Mouse (Mus musculus) heart, embryonic 16.5 days (tissue): ENCODE results near the gene Bud31. TPM values are rescaled to one million over a fixed set of nuclear protein-coding genes. Genes with fewer than 3 reads are reported as not detected.

Source experiments
- ATAC-seq: fragments of 200-750 bp; cut with Nextera tagmentation; replicated peaks from 2 replicates; pipeline ENCODE4 v1.8.0; 2017; ENCODE audit warnings: moderate number of reproducible peaks; ENCODE audit not compliant: insufficient read depth, low FRiP score; ENCODE audit errors: extremely low read depth
- H3K27ac ChIP-seq: fragments of 300-500 bp; sonication (generic); 2 replicates; pipeline ENCODE4 v1.5.1; 2014; ENCODE audit warnings: mild to moderate bottlenecking, low read length, control low read depth, moderate library complexity
- H3K27me3 ChIP-seq: fragments of 300-500 bp; sonication (generic); 2 replicates; pipeline ENCODE4 v1.6.1; 2014; ENCODE audit warnings: low read length, mixed read lengths; ENCODE audit not compliant: control insufficient read depth, insufficient read depth
- H3K36me3 ChIP-seq: fragments of 300-500 bp; sonication (generic); 2 replicates; pipeline ENCODE4 v1.6.1; 2014; ENCODE audit not compliant: control insufficient read depth, insufficient read depth
- H3K4me1 ChIP-seq: fragments of 300-500 bp; sonication (generic); 2 replicates; pipeline ENCODE4 v1.6.1; 2014; ENCODE audit warnings: low read length, mixed read lengths; ENCODE audit not compliant: control insufficient read depth, insufficient read depth
- H3K4me2 ChIP-seq: fragments of 300-500 bp; sonication (generic); 2 replicates; pipeline ENCODE4 v1.6.1; 2014; ENCODE audit warnings: low read depth, mild to moderate bottlenecking, control low read depth, low read length
- H3K4me3 ChIP-seq: fragments of 300-500 bp; sonication (generic); 2 replicates; pipeline ENCODE4 v1.5.1; 2014; ENCODE audit warnings: mild to moderate bottlenecking, control low read depth, low read length
- H3K9ac ChIP-seq: fragments of 300-500 bp; sonication (generic); 2 replicates; pipeline ENCODE4 v1.6.1; 2014; ENCODE audit warnings: low read length, control low read depth
- H3K9me3 ChIP-seq: fragments of 300-500 bp; sonication (generic); replicated peaks from 2 replicates; pipeline ENCODE4 v1.6.1; 2016; ENCODE audit warnings: low read length; ENCODE audit not compliant: control insufficient read depth
- WGBS: fragments of 180-500 bp; shearing (Covaris S2); extraction: QIAGEN DNeasy Blood & Tissue Kit; methylation state at CpG from one replicate; pipeline ENCODE4 v1.1.7; 2014; 5-methylcytosine and 5-hydroxymethylcytosine counted together
- polyA plus RNA-seq: library from polyadenylated mRNA; unstranded; fragments of >200 nt; fragmentation: Nextera tagmentation; extraction: Ambion mirVana; gene quantifications from 2 replicates; pipeline ENCODE4 v1.2.1, GENCODE M21; 2015

The Bud31 gene
- polyA plus RNA-seq, 1 experiment from 2014 or later = 134 TPM

GRCm38 (mm10) chr5:145167306-145167661 is 27.1 kb downstream of the Bud31 start:
- WGBS = under 1% methylated on average over 28 of the region's 28 CpGs
- H3K4me1 ChIP-seq = peaks cover 18% of the 10 kb centered on the region
- no peaks in the 10 kb centered on the region for H3K27me3 ChIP-seq
- H3K27ac ChIP-seq = peak overlapping the region; percentile 75
- peak overlapping the region; percentile 85 for H3K4me3 ChIP-seq
- H3K4me2 ChIP-seq = peak overlapping the region; percentile 78
- H3K9me3 ChIP-seq = no peaks in the 10 kb centered on the region
- peaks cover 10% of the 10 kb centered on the region for H3K36me3 ChIP-seq
- peak overlapping the region; percentile 93 for H3K9ac ChIP-seq
- peak; percentile 38 for ATAC-seq

DNA sequence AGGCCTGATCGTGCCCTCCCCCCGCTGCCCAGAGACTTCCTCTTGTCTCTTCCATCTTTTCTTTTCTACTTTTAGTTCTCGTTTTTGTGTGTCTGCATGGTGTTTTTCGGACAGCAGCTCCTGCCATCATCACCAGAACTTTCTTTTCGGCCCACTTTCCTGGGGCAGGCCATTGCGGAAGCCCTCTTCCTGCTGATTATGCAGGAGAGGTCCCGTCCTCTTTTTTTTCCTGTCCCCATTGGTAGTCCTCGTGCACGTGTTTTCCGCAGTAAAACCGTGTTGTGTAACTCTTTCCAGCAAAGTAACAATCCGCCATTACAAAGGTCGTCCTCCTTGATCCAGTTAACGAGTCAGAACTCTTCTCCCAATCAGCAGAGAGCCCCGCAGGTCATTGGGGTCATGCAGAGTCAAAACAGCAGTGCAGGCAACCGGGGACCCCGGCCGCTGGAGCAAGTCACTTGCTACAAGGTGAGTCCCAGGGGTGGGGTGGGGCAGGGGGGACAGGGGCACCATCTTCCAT is 38.4 kb downstream of the Bud31 start:
- no peaks in the 10 kb centered on the region for H3K4me1 ChIP-seq
- ATAC-seq = no peak
- no peaks in the 10 kb centered on the region for H3K9me3 ChIP-seq
- peaks cover 58% of the 10 kb centered on the region for H3K36me3 ChIP-seq
- no peak overlapping the region for H3K4me2 ChIP-seq
- H3K27ac ChIP-seq = no peak overlapping the region
- 83% methylated on average over 18 of the region's 18 CpGs for WGBS
- no peak overlapping the region for H3K9ac ChIP-seq
- no peaks in the 10 kb centered on the region for H3K27me3 ChIP-seq
- no peak overlapping the region for H3K4me3 ChIP-seq

- Histone ChIP-seq H3K9ac (no peak overlapping the region), H3K27me3 (no peaks in the 10 kb centered on the region), H3K27ac (no peak overlapping the region), H3K4me1 (peaks cover 12% of the 10 kb centered on the region), H3K36me3 (peaks cover 66% of the 10 kb centered on the region), H3K4me3 (no peak overlapping the region), H3K9me3 (no peaks in the 10 kb centered on the region), H3K4me2 (no peak overlapping the region)
- ATAC-seq = no peak
- 76% methylated on average over 2 of the region's 2 CpGs for WGBS
Measured at GRCm38 (mm10) chr5:145185244-145185643, 45.1 kb downstream of the Bud31 start.

- H3K4me3 ChIP-seq = peak overlapping the region; percentile 86
- peak overlapping the region; percentile 68 for H3K4me2 ChIP-seq
- peaks cover 35% of the 10 kb centered on the region for H3K36me3 ChIP-seq
- H3K27me3 ChIP-seq = no peaks in the 10 kb centered on the region
- H3K27ac ChIP-seq = no peak overlapping the region
- H3K9me3 ChIP-seq = no peaks in the 10 kb centered on the region
- WGBS = 92% methylated on average over 6 of the region's 6 CpGs
- H3K9ac ChIP-seq = no peak overlapping the region; the same call in 1 of the 2 replicates
- ATAC-seq = no peak
- peaks cover 20% of the 10 kb centered on the region for H3K4me1 ChIP-seq
Measured at GRCm38 (mm10) chr5:145189416-145189815, 49.3 kb downstream of the Bud31 start.

DNA sequence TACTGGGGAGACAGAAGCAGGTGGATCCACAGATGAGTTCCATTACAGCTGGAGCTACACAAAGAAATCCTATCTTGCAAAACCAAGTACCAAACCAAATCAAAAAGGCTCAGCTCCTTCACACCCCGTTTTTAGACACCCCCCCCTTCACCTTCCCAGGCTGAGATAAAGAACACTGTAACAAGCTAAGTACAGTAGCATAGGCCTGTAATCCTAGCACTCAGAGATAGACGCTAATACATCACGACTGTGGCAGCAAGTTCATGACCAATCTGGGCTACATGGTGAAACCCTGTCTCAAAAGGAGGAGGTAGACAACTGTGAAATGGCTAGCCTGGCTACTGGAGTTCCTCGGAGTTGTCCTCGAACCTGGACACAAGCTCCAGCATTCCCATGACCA is 50.2 kb downstream of the Bud31 start:
- Histone ChIP-seq H3K4me1 (peaks cover 20% of the 10 kb centered on the region), H3K27ac (peak overlapping the region; percentile 96), H3K9me3 (no peaks in the 10 kb centered on the region), H3K4me3 (peak overlapping the region; percentile 86), H3K27me3 (no peaks in the 10 kb centered on the region), H3K36me3 (peaks cover 39% of the 10 kb centered on the region), H3K4me2 (peak overlapping the region; percentile 68), H3K9ac (peak overlapping the region; percentile 97)
- 15% methylated on average over 5 of the region's 5 CpGs for WGBS
- ATAC-seq = 0 out of 2 replicates have a peak, but pooled peaks have one; percentile 11

DNA sequence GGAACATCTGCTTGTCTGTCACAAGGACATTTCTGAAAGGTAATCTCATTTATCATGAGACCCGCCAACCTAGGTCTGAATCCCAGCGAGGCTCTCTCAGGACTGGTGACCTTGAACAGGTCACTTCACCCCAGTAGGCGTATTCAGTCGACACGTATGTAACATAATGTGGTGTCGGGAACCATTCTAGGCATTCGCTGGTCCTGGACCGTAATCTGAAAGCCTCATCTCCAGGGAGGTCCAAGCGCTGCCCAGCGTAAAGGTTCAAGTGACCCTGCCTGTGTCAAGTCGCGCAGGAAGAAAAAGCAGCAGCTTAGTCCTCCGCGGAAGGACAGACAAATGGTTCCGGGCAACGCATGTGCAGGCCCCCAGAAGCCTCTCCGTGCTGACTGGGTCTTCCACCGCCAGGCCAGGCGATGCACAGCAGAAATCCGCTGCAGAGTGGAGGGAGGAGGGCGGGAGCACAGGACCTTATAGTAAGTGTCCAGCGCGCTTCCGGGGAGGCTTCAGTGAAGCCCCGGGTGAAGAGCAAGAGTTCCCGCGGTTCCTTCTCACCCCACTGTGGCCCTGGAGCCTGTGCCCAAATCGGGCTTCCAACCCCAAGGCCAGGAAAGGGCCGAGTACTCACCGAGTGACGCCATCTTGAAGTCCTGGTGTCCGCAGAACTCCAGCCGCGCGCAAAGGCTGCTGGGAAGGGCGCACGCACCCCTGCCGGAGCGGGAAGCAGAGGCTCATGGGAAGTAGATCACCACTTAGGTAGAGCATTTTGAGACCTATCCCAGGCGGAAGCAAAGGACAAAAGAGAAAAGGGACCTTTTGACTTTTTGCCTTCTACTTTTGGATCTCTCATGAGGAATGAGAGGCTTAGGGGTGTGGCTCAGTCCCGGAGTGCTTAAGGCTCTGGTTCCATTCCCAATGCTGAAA is 51.0 kb downstream of the Bud31 start:
- H3K27me3 ChIP-seq = no peaks in the 10 kb centered on the region
- peak overlapping the region; percentile 68 for H3K4me2 ChIP-seq
- peak overlapping the region; percentile 86 for H3K4me3 ChIP-seq
- WGBS = under 1% methylated on average over 40 of the region's 41 CpGs
- H3K27ac ChIP-seq = peak overlapping the region; percentile 96
- no peaks in the 10 kb centered on the region for H3K9me3 ChIP-seq
- H3K36me3 ChIP-seq = peaks cover 40% of the 10 kb centered on the region
- peaks cover 20% of the 10 kb centered on the region for H3K4me1 ChIP-seq
- peak overlapping the region; percentile 97 for H3K9ac ChIP-seq
- ATAC-seq = peak; percentile 92

GRCm38 (mm10) chr5:145191962-145192361 is 51.8 kb downstream of the Bud31 start, which contains the start of gene Atp5j2:
Gene Atp5j2, minus strand, starts transcription at chr5:145192062.
- Histone ChIP-seq H3K27ac (peak within 1 kb of the TSS; percentile 96), H3K9ac (peak within 1 kb of the TSS; percentile 97), H3K4me2 (peak within 1 kb of the TSS; percentile 68), H3K27me3 (no peaks in the 10 kb centered on the region), H3K36me3 (peaks cover 36% of the 10 kb centered on the region), H3K9me3 (no peaks in the 10 kb centered on the region), H3K4me1 (peaks cover 20% of the 10 kb centered on the region), H3K4me3 (peak within 1 kb of the TSS; percentile 86)
- 89% methylated on average over 2 of the region's 2 CpGs for WGBS
- ATAC-seq = no peak
